Mouse (Mus musculus) kidney, postnatal 25 days (tissue): ENCODE measurements at regions not wholly inside any gene's neighbourhood (a gene's known extent, or its start where the extent isn't known, plus 50 kb on each side); places are given as distances from the start of the nearest gene placed in this dataset.

Source experiments
- DNase-seq, 2 experiments: peaks; one replicate each; pipeline ENCODE4 v3.0.0; 2021; ENCODE audit warnings: mixed read lengths in 2 of 2

DNA sequence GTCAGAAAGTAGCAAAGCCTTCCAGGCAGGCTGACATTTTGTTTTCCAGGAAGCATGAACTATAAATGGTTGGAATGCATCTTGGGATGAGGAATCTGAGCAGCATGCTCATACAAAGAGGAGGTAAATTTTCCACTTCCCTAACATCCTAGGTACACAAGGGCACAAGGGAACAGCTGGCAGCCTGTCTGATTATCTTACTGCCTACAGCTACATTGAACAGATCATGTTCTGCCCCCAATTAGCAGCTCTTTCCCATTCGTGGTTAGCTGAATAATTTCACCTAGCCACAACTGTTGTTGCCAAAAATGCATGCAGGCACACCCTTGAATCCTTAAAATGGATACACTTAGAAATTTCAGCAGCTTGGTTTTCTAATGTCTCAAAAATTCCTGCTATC, 239.5 kb downstream of the Col12a1 start:
- DNase-seq: no peak

DNA sequence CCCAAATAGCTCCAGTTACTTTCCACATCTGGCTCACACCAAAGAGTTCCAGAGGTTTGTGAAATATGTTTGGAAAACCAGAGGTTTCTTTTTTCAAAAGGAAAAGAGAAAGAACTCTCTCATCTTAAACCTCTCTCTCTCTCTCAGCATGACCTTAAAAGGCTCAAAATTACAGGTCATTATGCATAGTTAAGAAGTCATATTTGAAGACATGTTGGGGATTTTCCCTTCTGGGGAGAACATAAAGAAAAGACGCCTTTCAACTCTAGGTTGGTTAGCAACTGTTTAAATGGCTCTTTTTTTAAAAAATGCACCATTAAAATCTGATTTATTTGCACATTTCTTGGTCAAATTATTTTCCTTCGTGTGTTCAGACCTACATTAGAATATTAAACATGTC, 218.4 kb downstream of the Col12a1 start:
- DNase-seq: no peak

DNA sequence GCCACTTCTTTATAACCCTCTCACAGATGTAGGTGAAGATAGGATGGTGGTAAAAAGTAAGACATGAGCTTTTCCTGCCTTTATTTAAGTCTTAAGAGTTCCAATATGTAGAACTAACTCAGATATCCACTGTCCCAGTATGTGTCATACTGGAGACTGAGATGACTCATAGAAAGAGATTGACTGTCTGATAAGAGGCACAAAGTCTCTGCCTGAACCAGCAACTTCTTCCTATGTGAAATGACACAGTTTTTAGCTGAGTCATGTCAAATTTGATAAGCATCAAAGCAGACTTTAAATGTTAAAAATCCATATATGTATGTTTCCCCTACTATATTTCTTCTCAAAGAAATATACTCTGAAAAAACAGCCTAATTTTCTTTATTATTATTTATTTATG, 216.6 kb downstream of the Col12a1 start:
- no peak for DNase-seq

DNA sequence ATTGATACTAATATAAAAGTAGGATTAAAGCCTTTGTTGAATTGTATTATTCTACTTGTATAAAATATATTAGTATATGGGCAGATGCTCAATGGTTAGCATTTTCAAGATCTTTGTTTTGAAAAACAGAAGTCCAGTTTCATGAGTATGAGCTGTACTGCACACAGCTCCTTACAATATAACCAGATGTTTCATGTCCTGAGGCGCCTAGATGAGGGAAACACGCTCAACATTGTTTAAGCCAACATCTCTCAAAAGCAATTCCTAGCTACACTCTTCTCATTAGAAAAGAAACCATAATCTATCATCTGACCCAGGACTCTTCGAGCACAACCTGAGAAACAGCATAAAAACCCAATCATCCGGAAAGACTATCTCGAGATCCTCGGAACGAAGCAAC, 202.2 kb downstream of the Col12a1 start:
- no peak for DNase-seq

DNA sequence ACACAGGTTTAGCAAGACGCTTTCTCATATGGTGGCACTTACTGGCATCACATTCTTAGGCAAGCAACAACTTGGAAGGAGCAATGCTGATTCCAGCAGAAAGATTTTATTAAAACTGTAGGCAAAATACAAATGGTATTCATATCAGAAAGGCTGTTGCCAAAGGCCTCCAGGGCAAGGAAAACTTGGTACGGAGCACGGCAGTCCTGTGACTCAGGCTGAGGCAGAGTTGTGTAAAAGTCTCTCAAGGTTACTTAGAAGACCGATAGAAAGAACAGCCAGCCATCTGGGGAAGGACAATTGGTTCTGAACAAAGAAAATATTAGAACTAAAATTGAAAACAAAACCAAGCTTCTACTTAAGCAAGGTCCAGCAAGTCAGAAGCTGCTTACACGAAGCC, 201.2 kb downstream of the Col12a1 start:
- peak; percentile 31 to 45 for DNase-seq

DNA sequence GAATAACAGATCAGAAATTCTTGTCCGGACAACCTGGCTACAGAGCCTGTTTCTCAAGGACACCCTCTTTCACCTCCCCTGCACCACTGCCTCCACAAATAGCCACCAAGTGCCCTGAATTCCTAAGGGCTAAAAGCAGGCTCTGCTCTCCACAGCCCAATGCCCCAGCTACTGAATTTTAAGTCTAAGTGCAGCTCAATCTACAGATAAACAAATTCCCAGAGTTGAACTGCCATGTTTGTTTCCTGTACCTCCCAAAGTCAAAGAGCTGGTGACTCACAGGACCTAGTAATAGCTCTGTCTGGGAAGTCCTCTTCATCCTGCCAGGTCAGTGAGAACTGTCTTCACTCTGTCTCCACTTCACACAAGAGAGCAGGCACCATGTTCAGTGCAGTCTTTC, 200.0 kb downstream of the Col12a1 start:
- peak in 1 of 2 experiments; percentile 53 for DNase-seq

DNA sequence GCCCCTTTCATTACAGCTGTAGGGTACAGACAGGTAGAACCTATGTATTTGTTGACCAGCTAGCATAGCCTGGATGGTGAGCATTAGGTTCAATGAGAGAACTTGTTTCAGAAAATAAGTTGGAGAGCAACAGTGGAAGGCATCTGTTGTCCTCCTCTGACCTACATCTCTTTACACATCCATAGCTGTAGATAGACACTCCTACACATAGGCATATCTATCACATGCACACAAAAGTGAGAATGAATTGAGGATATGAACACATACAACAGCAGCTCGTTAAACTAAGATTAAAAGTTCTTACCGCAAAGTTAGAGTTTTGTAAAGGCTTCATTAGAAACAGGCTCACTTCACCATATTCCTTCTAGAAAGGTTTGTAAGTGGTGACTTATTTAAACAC, 198.1 kb downstream of the Col12a1 start:
- DNase-seq: no peak

DNA sequence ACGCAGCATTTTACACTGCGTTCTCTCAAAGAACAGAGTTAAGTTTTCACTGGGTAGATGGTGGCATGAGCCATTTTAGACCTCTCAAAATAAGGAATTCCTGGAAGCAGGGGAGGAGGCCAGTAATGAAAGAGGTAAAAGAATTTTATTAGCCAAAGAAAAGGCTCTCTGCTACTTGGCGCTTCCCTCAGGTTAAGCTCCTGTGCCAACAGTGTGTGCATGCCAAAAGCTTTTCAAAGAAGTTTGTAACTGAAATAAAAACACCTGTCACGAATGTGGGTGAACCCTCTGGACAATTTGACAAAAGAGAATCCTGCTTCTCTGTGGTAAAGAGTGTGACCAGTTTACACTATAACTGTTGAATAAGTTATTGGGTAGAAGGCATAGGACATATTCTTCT, 195.6 kb downstream of the Col12a1 start:
- peak in 1 of 2 experiments; percentile 15 for DNase-seq

DNA sequence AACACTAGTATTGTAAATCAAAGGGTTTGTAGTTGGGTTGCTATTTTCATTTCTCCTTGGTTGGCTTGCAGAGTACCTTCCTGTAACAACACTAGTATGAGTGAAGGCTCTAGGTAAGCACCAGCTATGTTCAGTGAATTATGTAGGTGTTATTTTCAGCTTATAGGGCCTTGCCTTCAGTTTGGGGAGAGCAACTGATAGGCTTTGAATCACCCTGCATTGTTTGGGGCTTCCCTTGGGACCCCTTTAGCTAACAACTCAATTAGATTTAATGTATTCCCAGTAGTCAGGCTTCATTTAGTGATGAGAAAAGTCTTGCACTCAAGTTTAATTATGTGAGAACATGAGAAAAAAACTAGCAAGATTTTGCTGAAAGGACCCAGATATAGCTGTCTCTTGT, 193.6 kb downstream of the Col12a1 start:
- DNase-seq: no peak

DNA sequence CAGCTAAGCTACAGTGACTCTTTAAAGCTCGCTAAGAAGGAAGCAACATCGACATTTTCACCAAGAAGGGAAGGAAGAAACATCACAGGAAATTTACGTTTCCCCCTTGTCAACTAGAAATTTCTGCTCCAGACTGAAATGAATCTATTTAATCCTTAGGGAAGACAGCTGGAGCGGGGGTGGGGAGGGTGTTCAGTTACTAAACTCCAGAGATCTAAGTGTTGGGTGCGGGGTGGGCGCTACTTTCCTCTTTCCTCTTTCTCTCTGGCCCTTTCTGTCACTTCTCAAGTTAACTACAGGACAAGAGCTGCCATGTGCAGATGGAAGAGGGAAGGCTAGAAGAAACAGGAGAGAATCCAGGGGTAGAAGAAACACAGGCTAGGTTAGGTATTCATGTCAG, 192.2 kb downstream of the Col12a1 start:
- DNase-seq: no peak

DNA sequence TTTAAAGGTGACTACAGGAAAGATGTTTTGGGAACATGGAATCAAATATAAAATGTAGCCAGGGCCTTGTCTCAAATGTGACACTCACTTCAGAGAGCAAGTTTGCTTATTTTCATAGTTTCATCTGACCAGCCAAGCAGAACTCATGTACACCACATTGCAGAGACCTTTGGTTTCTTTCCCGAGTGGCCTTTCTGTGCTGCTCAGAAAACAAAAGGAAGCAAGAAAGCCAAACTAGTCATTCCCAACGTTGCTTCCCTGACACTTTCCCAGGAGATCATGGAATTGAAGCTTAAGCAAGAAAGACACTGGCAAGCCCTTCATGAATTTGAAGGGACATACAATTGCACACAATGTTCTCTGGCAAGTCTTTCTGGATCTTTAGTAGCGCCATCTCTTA, 191.3 kb downstream of the Col12a1 start:
- DNase-seq: peak in 1 of 2 experiments; percentile 8
